Mouse (Mus musculus): ENCODE measurements at regions not wholly inside any gene's neighbourhood (a gene's known extent, or its start where the extent isn't known, plus 50 kb on each side); places are given as distances from the start of the nearest gene placed in this dataset.

- Histone ChIP-seq H3K36me3 (ENCODE audit: control insufficient read depth, insufficient read depth, low read length, poor library complexity, severe bottlenecking) (no peaks in the 10 kb centered on the region), H3K4me1 (ENCODE audit: control insufficient read depth in 2 of 2, insufficient read depth in 2 of 2, low read length in 2 of 2, poor library complexity in 1 of 2) (peaks cover 2 to 9% of the 10 kb centered on the region in 2 experiments; a peak in 1 of 4 replicates), H3K9me3 (ENCODE audit: control insufficient read depth, insufficient read depth, low read depth, low read length) (no peaks in the 10 kb centered on the region), H3K4me3 (ENCODE audit: insufficient read depth in 1 of 2, low read depth in 1 of 2, low read length in 2 of 2, poor library complexity in 1 of 2, severe bottlenecking in 1 of 2) (no peak overlapping the region), H3K27ac (ENCODE audit: insufficient read depth, low read depth, low read length, poor library complexity, severe bottlenecking) (no peak overlapping the region), H3K9ac (ENCODE audit: insufficient read depth, low read depth, low read length, poor library complexity, severe bottlenecking) (no peak overlapping the region)
- DNase-seq (ENCODE audit: low read depth, low spot score), result no peak
- TF ChIP-seq ZNF384 (IDR thresholded peaks at IDR 0.05; ENCODE audit: low read depth, low read length) (no peak), HCFC1 (IDR thresholded peaks at IDR 0.05; ENCODE audit: borderline replicate concordance, insufficient read depth, low read length) (no peak), ZC3H11A (IDR thresholded peaks at IDR 0.05; ENCODE audit: borderline replicate concordance, low read depth, low read length) (no peak), CHD2 (IDR thresholded peaks at IDR 0.05; ENCODE audit: low read depth, low read length) (no peak), MAFK (IDR thresholded peaks at IDR 0.05; ENCODE audit: insufficient read depth, low read depth, low read length) (no peak)
- in situ Hi-C loops (cut with MboI; ENCODE audit: low sequenced_read_pairs in 2 of 2, unreplicated experiment in 2 of 2), result loop anchor here in 1 of 2 experiments (25.0 kb wide), 1 partner anchor 475 kb away; no protein-coding TSS in a partner anchor
Measured at GRCm38 (mm10) chr1:155037479-155037878, 62.0 kb downstream of the Ier5 start.

GRCm38 (mm10) chr1:155030908-155031307, 68.5 kb downstream of the Ier5 start:
- no peak overlapping the region for H3K9ac ChIP-seq (ENCODE audit: insufficient read depth, low read depth, low read length, poor library complexity, severe bottlenecking)
- TF ChIP-seq ZC3H11A (IDR thresholded peaks at IDR 0.05; ENCODE audit: borderline replicate concordance, low read depth, low read length) (no peak), ZNF384 (IDR thresholded peaks at IDR 0.05; ENCODE audit: low read depth, low read length) (no peak), CHD2 (IDR thresholded peaks at IDR 0.05; ENCODE audit: low read depth, low read length) (no peak), HCFC1 (IDR thresholded peaks at IDR 0.05; ENCODE audit: borderline replicate concordance, insufficient read depth, low read length) (no peak), MAFK (IDR thresholded peaks at IDR 0.05; ENCODE audit: insufficient read depth, low read depth, low read length) (no peak)
- H3K4me1 ChIP-seq (ENCODE audit: control insufficient read depth in 2 of 2, insufficient read depth in 2 of 2, low read length in 2 of 2, poor library complexity in 1 of 2), result peaks cover 2 to 3% of the 10 kb centered on the region in 2 experiments; a peak in 1 of 4 replicates
- no peak for DNase-seq (ENCODE audit: low read depth, low spot score)
- in situ Hi-C loops (cut with MboI; ENCODE audit: low sequenced_read_pairs in 2 of 2, unreplicated experiment in 2 of 2), result loop anchor here in 1 of 2 experiments (25.0 kb wide), 1 partner anchor 481 kb away; no protein-coding TSS in a partner anchor
- no peaks in the 10 kb centered on the region for H3K36me3 ChIP-seq (ENCODE audit: control insufficient read depth, insufficient read depth, low read length, poor library complexity, severe bottlenecking)
- H3K4me3 ChIP-seq (ENCODE audit: insufficient read depth in 1 of 2, low read depth in 1 of 2, low read length in 2 of 2, poor library complexity in 1 of 2, severe bottlenecking in 1 of 2), result no peak overlapping the region
- H3K9me3 ChIP-seq (ENCODE audit: control insufficient read depth, insufficient read depth, low read depth, low read length), result no peaks in the 10 kb centered on the region
- H3K27ac ChIP-seq (ENCODE audit: insufficient read depth, low read depth, low read length, poor library complexity, severe bottlenecking), result no peak overlapping the region

GRCm38 (mm10) chr1:155029195-155029879, 70.1 kb downstream of the Ier5 start:
- no peak overlapping the region for H3K27ac ChIP-seq (ENCODE audit: insufficient read depth, low read depth, low read length, poor library complexity, severe bottlenecking)
- peak overlapping the region; percentile 43; the same call in 1 of the 2 replicates for H3K9ac ChIP-seq (ENCODE audit: insufficient read depth, low read depth, low read length, poor library complexity, severe bottlenecking)
- DNase-seq (ENCODE audit: low read depth, low spot score), result no peak
- H3K4me1 ChIP-seq (ENCODE audit: control insufficient read depth in 2 of 2, insufficient read depth in 2 of 2, low read length in 2 of 2, poor library complexity in 1 of 2), result peaks cover 0 to 3% of the 10 kb centered on the region in 2 experiments; a peak in 1 of 4 replicates
- no peaks in the 10 kb centered on the region for H3K36me3 ChIP-seq (ENCODE audit: control insufficient read depth, insufficient read depth, low read length, poor library complexity, severe bottlenecking)
- in situ Hi-C loops (cut with MboI; ENCODE audit: low sequenced_read_pairs in 2 of 2, unreplicated experiment in 2 of 2), result loop anchor here (5.0 to 25.0 kb wide), 4 partner anchors 188 to 483 kb away; no protein-coding TSS in a partner anchor
- H3K9me3 ChIP-seq (ENCODE audit: control insufficient read depth, insufficient read depth, low read depth, low read length), result no peaks in the 10 kb centered on the region
- no peak overlapping the region; a peak in 1 of 4 replicates for H3K4me3 ChIP-seq (ENCODE audit: insufficient read depth in 1 of 2, low read depth in 1 of 2, low read length in 2 of 2, poor library complexity in 1 of 2, severe bottlenecking in 1 of 2)
- no peak for TF ChIP-seq CHD2 (IDR thresholded peaks at IDR 0.05; ENCODE audit: low read depth, low read length)
- no peak for TF ChIP-seq HCFC1 (IDR thresholded peaks at IDR 0.05; ENCODE audit: borderline replicate concordance, insufficient read depth, low read length)
- no peak for TF ChIP-seq MAFK (IDR thresholded peaks at IDR 0.05; ENCODE audit: insufficient read depth, low read depth, low read length)
- TF ChIP-seq ZC3H11A (IDR thresholded peaks at IDR 0.05; ENCODE audit: borderline replicate concordance, low read depth, low read length), result no peak
- TF ChIP-seq ZNF384 (IDR thresholded peaks at IDR 0.05; ENCODE audit: low read depth, low read length), result no peak

- DNase-seq (ENCODE audit: low read depth, low spot score), result no peak
- peak overlapping the region; percentile 43; the same call in 1 of the 2 replicates for H3K9ac ChIP-seq (ENCODE audit: insufficient read depth, low read depth, low read length, poor library complexity, severe bottlenecking)
Measured at GRCm38 (mm10) chr1:155028735-155029134, 70.7 kb downstream of the Ier5 start.

More at GRCm38 (mm10) chr1:155028735-155029134, 70.7 kb downstream of the Ier5 start:
- no peak for TF ChIP-seq ZNF384 (IDR thresholded peaks at IDR 0.05; ENCODE audit: low read depth, low read length)
- no peak for TF ChIP-seq MAFK (IDR thresholded peaks at IDR 0.05; ENCODE audit: insufficient read depth, low read depth, low read length)
- TF ChIP-seq HCFC1 (IDR thresholded peaks at IDR 0.05; ENCODE audit: borderline replicate concordance, insufficient read depth, low read length), result no peak
- TF ChIP-seq CHD2 (IDR thresholded peaks at IDR 0.05; ENCODE audit: low read depth, low read length), result no peak
- no peak for TF ChIP-seq ZC3H11A (IDR thresholded peaks at IDR 0.05; ENCODE audit: borderline replicate concordance, low read depth, low read length)
- H3K4me1 ChIP-seq (ENCODE audit: control insufficient read depth in 2 of 2, insufficient read depth in 2 of 2, low read length in 2 of 2, poor library complexity in 1 of 2), result peaks cover 0 to 3% of the 10 kb centered on the region in 2 experiments; a peak in 1 of 4 replicates
- H3K9me3 ChIP-seq (ENCODE audit: control insufficient read depth, insufficient read depth, low read depth, low read length), result no peaks in the 10 kb centered on the region
- in situ Hi-C loops (cut with MboI; ENCODE audit: low sequenced_read_pairs in 2 of 2, unreplicated experiment in 2 of 2), result loop anchor here (5.0 to 25.0 kb wide), 4 partner anchors 189 to 484 kb away; no protein-coding TSS in a partner anchor
- H3K36me3 ChIP-seq (ENCODE audit: control insufficient read depth, insufficient read depth, low read length, poor library complexity, severe bottlenecking), result no peaks in the 10 kb centered on the region
- no peak overlapping the region; a peak in 1 of 4 replicates for H3K4me3 ChIP-seq (ENCODE audit: insufficient read depth in 1 of 2, low read depth in 1 of 2, low read length in 2 of 2, poor library complexity in 1 of 2, severe bottlenecking in 1 of 2)
- H3K27ac ChIP-seq (ENCODE audit: insufficient read depth, low read depth, low read length, poor library complexity, severe bottlenecking), result no peak overlapping the region
